Mouse (Mus musculus) retina, embryonic 14.5 days (tissue): ENCODE data around the gene Klf7.
A peak's percentile ranks its signal among the peaks of the same experiment; 100 is the strongest.

ENCODE experiments used
- DNase-seq: peaks from one replicate; pipeline ENCODE4 v3.0.0-alpha.2; 2015; ENCODE audit warnings: low spot score

The Klf7 gene

DNA sequence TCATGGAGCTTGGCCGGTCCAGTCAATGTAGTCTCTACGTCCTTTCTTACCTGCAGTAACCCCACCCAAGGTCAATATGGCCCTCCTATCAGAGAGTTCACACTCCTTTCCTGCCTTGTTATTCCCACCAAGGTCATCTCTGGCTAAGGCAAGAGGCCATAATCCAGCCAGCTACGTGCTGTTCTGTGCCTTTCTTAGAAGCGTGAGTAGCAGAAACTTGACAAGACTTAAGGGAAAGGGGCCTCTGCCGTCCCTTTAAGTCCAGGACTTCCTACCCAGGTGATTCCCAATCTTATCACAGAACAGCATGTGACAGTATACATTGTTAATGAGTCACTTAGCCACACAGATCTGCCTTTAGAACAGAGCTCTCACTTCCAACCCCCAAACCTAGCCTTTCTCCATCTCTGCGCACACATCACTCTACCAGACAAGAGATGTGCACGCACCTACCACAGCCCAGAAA lies 16.9 kb downstream of the Klf7 start:
- no peak for DNase-seq

DNA sequence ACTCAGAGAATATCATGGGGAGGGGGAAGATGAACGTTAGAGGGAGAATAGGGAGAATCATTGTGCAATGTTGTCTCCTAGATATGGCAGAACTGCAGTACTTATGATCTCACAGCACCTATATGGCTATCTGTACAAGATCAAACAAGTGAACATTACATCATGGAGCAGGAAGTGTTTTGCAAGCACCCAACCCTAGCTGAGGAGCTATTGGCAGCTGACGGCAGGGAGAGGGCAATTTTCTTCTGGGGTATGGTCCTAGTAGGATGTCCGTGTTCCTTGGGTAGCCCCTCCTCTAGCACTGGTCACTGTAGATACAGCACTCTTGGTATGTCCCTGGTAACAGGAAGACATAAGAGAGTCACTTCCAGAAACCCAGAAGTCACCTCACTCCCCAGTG lies 17.4 kb downstream of the Klf7 start:
- DNase-seq, result no peak

DNA sequence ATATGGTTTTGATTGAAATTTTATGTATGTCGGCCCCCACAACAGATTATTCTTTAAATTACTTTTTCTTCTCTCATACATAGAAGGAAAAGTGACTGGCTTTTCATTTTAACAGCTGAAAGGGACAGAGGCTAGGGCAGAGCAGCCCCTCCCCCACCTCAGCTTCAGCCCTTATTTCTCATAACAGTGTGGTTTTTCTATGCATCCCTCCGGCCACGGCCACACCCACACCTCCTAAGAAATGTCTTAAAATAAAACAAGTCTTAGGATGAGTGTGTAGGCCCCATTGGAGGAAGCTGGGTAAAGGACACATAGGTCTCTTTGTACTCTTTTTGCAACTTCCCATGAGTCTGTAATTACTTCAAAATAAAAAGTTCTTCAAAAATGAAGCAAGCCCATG lies 20.8 kb downstream of the Klf7 start:
- no peak for DNase-seq

DNA sequence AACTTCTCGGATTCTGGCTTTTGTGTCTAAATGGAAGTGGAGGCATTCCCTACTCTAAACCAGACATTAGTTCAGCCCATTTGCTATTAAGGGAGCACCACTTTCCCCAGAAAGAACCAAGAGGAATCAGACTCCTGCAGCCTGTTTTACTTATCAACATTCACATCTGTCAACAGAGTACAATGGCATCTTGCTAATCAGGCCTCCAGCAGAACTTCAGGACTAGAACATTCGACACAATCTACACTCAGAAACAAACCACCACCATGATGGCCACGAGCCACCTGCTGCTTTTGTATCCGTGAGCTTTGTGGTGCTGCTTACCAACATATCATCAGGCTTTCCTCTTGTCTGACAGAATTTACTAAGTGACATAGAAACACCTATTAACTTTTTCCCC lies 23.3 kb downstream of the Klf7 start:
- DNase-seq, result no peak

DNA sequence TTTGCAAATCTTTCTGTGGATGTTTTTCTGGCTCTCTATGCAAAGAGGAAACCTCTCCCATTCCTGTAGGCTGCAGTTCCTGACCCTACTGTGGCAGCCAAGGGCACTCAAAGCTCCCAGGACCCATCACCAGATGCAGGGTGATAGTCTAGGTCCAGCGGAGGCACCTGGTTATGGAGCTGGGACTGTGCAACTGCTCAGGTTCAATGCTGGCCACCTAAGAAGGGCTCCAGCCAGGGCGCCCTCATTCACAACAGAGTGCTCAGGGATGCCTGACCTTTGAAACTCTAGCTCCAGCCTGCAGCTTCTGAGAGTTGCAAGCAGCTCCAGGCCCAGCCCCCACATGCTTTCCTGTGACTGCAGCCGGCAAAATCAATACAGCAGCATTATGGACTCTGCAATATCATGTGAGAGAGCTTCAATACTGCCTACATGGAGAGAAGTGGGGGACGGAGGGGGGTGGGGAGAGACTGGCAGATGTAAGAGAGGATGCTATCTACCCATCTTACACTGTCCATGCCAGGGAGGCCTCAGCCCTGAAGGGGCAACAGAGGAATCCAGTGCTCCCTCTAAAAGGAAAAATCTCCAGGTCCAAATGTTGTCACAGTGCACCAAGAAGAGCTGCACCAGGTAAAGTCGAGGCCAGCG lies 24.3 kb downstream of the Klf7 start:
- no peak for DNase-seq

DNA sequence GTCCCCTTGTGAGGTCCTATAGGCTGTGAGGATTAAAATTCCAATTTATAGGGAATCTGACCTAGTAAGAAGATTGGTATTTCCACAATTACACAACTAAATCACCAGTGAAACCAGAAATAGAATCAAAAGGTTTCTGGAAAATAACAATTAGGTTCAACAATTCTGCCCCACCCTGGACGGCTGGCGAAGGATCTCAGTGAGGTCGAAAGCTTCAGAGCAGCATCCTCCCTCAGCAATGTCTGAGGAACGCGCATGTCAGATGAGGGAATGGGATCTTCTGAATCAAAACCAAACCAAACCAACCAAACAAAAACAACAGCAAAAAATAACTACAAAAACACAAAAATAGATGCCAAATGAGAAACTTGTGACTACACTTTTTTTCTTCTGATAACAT lies 29.1 kb downstream of the Klf7 start:
- no peak for DNase-seq

DNA sequence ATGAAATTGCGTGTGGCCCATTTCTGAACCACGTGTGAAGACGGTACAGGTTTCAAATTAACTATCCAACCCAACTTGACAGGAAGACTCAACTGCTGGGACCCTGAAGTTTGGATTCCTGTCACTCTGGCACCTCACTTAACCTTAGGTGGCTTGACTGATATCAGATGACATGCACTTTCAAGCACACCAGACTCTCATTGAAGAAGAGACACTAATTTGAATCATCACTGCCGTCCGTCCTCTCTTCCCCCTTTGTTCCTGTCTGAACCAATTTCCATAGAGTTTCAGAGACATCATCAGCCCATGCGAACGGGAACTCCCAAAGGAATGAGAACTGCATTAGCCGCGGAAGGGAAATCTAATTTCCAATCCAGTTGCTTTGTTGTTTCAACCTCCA lies 30.5 kb downstream of the Klf7 start:
- DNase-seq, result peak; percentile 60

DNA sequence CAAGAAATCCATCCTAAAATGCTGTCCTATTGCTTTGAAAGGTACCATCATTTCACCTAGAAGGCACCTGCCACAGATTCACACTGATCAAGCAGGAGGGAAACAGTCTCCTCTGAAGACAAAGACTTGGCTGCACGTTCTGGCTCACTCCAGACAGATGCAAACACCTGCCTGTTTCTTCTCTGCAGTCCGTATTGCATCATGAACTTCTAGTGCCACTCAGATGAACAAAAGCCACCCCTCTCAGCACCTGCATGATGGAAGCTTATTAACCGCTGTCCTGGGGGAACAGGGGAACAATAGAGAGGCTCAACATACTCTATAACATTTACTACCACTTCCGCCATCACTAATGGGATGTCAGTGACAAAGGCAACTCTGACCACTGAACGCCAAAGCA lies 31.5 kb downstream of the Klf7 start:
- DNase-seq, result no peak

DNA sequence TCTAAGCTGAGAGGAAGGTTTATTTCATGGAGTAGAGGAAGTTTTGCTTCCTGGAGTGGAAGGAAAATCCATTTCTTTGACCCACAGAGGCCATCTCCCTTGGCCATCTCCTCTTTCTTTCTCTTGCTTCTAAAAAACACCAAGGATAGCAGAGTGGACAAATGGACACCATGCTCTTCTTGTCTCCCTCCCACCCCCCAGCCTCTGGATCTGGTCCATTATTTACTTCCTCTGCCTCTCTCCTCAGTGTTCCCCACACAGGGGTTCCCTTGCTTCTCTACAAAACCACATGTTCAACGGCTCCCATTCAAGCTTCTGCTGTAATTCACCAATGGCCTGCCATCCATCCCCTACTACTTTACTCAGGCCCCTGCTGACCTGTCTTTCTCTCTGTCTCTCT lies 32.4 kb downstream of the Klf7 start:
- no peak for DNase-seq

DNA sequence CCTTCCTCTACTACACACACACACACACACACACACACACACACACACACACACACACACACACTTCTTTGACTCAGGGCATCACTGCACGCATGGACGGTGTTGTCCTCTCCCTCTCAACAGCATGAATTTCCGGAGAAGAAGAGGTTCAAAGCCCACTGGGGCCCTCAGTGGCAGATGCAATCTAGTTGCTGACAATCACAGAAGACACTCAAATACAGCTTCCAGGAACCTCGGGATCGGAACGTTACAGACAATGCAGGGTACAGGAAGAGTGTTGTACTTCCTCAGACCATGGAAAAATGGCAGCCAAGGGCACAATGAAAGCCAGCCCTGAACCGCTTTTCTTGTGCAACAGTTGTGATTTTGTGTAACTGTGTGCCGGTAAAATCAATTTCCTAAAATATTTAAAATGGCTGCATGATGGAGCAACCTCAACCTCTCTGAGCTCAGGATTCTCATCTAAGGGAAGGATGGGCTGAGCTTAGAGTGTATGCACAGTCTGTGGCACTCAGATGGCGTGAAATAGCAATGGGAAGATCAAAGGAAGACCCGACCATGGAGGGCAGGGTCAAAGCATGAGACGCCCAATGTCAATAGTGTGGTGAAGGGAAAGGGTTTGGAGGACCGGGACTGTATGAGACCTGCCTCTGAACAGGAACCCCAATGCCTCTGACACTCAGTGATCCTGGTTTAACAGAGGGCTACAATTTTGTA lies 33.3 kb downstream of the Klf7 start:
- no peak for DNase-seq

DNA sequence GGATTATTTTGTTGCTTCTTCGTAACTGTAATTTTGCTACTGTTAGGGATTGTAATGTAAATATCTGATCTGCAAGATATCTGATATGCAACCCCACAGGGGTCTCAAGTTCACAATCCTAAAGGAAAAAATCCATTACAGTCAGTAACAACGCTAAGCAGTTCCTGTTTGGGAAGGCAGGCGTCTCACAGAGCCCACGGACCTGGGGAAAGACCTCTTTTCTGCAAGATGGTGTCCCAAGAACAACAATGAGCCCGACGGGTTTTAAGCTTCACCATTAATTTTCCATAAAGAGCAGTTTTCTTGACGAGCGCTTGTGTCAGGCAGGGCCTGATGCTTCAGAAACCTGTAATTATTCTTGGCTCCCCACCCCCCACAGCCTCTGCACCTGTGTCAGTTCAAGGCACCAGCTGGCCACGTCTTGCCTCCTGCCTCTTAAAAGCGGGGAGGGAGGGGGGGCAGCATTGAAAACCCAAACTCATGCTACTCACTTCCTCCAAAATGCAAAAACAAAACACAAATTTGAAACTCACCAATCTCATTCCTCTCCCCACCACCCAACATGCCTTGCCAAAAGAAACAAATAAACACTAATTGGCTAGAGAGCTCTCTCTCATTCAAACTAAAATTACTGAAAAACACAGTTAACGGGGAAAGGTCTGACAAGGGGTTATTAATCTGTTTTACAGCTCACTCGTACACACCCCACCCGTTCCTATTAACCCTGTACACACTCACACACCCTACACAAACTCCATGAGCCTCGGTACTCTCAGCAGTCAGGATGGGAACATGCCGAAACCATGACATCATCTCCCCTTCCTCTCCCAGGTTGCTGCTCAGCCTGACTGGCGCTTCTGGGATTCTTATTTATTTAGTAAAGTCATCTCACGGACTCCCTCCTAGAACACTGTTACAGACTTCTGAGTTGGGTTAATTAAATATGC lies 34.2 kb downstream of the Klf7 start:
- peak; percentile 45 for DNase-seq

DNA sequence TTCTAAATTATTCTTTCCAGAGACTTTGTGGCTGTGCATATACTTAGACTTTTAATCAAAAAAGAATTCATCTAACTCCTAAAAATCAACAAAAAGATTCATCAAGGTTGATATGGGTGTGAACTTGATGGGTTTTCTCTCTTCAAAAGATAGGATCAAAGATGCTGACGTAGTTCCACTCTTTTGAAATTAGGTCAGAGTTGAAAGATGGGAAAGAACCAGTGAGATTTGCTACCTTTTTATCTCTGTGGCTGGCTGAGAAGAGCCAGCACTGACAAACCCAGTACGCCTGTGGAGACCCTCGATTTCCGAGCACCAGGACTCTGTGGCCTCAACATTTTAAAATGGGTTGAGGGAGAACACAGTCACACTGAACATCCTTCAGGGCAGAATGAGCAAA lies 36.2 kb downstream of the Klf7 start:
- DNase-seq, result no peak

DNA sequence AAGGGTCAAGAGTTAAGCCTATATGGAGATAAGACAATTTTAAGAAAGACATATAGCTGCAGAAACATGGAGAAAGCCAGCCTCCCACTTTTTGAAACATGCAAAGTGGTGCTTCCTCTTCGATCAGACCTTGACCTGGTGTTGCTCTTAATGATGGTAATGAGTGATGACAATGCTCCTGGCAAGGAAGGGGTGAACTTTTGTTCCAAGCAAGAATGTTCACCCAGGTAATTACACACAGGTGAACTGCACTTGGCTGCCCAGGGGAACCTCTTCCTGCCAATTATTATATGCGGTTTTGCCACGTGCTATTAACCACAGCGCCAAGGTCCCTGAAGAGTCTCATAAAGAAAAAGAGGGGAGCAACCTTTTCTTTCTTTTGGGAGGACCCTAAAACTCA lies 36.7 kb downstream of the Klf7 start:
- no peak for DNase-seq

DNA sequence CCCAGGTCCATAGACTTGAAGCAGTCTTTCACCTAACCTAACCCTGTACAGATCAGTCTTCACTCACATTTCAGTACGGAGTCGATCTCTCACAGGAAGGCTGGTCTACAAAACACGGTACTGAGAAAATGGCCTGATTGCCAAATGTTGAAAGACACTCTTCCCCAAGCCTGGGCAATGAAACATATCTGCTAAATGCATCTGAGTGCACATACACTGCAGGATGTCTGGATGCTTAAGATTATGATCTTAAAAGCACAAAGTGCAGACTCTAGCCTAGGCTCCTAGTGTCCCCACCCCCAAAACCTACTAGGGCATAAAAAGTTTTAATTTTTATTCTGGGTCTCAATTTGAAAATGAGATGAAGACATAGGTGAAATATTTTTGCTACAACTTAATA lies 37.4 kb downstream of the Klf7 start:
- DNase-seq, result no peak

DNA sequence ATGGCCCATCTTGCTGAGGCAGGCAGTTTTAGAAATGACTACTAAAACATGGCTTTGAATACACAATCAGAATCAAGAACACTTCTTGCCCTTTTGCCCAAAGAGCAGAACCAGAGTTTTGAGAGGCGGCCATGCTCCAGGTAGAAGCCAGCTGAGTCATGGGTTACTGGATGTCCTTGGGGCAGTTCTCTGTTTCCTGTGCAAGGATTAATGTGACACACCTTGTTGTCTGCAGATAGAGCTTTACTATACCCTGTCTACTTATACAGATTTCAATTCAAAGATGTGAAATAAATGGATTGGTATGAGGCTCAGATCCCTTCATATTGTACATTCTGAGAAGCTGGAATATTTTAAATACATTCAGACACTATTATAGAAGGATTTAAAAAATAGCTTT lies 40.3 kb downstream of the Klf7 start:
- no peak for DNase-seq

DNA sequence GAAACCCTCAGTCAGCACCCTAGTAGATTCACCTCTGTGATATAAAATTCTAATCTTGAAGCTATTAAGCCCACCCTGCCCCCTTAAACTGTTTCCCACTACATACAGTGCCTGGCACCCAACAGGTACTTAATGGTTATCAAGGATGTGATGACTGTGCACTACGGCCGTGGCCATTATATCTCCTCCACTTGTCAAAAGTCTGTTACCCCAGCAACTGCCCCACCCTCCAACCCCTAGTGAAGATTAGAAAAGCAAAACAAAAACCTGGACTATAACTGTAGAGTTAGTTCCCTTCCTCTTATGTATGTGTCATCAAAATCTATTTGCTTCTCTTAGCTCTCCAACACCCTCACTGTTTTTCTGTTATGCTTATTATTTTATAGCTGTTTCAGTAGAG lies 40.9 kb downstream of the Klf7 start:
- DNase-seq, result no peak

DNA sequence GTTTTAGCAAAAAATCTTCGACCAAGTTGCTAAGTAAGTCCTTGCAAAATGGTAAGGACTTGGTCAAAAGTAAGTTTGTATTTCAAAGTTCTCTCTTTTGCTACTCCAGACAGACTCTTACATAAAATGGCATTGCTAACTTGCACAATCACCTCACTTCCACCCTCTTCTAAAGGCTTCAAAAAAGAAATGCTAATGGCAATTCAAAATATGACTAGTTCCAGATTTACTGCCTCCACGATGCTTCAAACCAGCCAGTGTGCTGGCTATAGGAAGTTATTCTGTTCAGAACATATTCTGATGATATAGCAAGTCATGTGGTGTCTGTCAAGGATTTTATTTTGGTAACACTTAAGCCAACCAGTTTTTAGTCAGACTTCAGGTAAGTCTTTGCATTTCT lies 41.8 kb downstream of the Klf7 start:
- DNase-seq, result no peak

DNA sequence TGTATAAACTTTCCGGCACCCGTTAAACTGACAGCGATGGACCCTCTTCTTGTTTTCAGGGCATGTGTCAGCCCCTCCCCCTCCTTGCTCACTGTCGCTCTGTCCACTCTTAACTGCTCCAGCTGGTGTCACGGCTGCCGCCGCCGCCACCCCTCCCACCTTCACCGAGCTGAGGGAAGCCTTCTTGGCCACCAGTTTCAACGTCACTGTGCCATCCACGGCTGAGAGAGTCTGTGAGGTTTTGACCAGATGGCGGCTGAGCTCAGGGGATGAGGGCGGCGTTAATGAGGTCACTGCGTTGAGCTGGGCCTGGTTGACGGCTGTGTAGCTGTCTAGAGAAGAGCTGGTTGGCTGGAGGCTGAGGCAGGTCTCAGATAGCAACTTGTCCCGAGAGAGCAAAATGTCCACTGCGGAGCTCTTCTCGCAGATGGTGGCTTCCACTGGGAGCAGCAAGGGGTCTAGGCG lies 43.3 kb downstream of the Klf7 start:
- DNase-seq, result peak; percentile 84

DNA sequence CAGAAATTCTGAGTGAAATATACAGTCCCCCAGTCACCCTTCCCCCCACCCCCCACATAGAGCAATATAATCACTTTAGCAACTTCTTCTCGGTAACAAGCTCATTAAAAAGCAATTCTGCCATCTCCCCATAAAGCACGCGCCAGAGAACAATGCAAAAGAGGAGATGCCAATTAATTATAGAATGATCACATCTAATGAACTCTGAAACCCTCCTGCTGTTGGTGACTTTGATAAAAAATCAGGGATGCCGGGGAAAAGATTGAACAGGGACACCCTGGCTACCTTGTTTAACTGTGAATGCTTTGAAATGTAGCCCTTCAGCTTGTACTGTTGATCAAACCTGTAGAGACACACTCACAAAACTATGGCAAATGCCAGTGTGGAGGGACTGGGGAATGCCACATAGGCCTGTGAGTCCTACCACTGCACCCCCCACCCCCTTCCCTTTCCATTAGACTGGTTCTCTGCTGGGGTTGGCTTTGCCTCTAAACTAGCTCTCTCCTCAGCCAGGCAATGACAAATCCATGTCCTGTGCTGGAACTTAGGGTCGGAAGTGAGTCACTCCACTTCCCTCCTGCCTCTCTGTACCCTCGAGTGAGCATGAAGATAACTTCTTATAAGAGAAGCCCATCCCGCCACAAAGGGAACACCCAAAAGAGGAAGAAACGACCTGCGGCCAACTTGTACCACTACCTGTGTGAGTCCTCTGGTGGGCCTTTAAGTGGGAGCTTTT lies 43.9 kb downstream of the Klf7 start:
- DNase-seq, result peak; percentile 71

DNA sequence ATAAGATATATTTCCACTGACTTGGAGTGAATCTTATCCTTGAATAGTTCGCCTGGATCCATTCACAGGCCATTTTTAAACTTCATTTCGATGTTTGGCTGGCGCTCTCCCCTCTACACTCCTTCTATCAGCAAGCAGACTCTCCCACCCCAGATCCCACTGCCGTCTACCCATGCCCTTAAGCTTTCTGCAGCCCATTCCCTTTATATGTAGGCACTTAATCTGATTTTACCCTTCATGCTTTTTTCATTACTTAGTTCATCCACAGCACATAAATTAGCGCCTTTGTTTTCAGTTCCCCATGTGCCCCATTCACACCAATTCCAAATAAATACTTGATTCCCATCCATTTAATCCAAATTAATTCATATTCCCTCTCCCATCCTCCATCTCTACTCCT lies 48.0 kb downstream of the Klf7 start:
- DNase-seq, result no peak

DNA sequence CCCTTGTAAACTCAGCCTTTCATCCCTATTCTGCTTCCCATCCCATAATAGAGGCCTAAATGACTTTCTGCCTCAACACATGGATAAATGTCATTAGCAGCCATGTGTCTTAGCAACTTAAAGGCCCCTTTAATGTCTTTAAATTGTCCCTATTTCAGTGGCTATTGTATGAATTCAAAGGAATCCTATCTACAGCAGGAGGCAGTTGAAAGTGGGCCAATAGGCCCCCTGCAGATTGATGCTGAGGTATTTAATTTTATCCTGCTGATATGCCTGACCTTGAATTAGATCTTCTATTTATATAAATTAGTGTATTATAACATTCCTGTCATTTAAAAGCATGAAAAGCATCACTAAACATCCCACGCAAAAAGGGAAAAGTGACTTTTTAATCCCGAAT lies 51.1 kb downstream of the Klf7 start:
- no peak for DNase-seq
